Mouse (Mus musculus) frontal cortex, postnatal 36 days (tissue): ENCODE results near the gene Hal.

Source experiments
- DNase-seq, 2 experiments: peaks; one replicate each; pipeline ENCODE4 v3.0.0; 2022; ENCODE audit warnings: low spot score in 2 of 2

Gene Hal

DNA sequence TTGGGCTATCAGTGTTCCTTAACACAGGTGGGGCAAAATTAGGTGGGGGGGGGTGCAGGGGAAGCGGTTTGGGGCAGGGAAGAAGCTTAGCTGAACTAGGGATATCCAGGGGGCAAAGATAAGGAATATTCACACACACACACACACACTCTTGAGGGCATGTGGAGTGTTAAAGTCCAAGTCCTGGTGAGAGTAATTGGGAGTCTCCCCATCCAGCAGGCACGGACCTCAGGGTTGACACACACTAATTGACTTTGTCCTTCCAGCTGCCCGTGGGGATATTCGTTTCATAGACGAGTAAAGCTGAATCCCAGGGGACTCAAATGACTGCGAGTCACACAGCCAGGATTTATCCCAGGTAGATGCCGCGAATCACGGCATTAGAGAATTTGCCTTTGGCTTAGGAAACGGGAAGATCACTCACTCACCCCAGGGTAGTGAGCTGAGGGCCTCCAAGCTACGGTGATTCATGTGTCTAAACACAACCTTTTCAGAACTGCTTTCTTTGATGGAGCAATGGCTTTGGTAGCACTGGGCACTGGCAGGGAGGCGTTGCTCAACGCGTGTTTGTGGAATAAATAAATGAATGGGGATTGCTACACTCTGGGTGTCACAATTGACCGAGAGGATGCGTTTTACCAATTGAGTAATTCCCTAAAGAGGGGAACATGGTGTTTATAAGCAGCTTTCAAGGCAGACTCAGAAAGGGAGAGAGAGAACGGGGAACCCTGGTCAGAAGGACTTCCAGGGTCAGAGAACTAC, at the start of gene Hal:
Hal (plus strand) TSS at position 703 of the 762 bp plus-strand sequence.
- DNase-seq: no peak

DNA sequence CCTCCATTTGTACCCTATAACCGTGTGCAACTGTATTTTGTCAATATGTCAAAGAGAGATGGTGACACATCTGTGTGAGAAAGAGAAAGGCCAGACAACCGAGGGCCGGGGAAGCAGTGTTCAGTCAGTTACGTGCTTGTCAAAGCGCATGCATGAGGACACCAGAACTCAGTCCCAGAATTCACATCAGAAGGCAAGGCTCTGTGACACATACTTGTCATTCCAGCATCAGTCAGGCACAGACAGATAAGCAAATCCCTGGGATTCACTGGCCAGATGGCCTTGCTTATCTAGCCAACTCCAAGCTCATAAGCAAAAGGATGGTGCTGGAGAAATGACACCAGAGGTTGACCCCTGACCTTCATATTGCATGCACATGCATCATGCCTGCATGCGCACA, 47.1 kb upstream of the Hal start:
- no peak for DNase-seq

DNA sequence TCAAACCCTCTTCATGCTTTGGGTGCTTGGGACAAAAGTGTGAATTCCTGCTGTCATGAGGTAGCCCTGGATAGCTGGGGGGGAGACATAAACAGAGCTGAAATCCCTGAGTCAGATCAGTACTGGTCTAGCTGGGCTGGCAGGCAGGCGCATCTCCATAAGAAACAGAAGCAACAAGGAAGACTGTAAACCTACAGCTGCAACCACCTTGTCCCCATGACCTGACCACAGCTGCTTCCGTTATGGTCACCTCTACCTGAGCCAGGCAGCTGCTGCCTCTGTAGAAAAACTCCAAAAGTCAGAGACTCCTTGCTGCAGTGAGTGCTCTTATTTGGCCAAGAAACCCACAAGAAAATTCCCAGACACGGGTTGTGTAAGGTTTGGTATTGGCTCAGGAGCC, 46.4 kb upstream of the Hal start:
- DNase-seq: no peak

DNA sequence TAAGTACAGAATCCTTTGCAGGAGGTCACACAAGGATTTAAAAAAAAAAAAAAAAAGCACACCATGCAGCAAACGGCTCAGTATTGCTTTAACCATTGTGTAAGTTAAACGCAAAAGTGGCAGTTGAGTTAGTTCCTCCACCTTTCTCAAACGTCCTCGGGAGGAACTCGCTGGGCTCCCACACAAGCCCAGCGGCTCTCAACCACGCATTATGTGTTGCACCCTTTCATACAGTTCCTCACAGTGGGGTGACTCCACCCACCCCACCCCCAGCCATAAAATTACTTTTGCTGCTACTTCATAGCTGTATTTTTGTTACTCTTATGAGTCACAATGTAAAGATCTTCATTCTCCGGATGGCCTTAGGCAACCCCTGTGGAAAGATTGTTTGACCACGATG, 44.2 kb upstream of the Hal start:
- DNase-seq: no peak

DNA sequence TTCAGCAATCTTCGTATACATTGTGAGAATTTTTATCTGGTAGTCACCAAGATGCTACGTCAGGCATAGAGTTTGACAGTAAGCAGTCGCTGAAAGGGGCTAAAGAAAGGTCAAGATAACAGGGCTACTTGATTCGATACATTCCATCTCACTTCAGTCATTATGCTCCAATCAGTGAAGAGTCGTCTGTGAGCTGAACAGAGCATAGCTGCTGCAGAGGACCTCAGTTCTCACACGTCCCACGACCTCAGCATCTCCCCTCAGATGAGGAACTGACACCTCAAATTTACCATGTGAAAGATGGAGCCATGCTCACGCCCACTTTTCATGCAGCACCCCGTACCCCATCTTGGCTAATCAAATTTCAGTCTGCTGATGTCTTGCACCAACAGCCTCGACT, 41.2 kb upstream of the Hal start:
- DNase-seq: no peak

DNA sequence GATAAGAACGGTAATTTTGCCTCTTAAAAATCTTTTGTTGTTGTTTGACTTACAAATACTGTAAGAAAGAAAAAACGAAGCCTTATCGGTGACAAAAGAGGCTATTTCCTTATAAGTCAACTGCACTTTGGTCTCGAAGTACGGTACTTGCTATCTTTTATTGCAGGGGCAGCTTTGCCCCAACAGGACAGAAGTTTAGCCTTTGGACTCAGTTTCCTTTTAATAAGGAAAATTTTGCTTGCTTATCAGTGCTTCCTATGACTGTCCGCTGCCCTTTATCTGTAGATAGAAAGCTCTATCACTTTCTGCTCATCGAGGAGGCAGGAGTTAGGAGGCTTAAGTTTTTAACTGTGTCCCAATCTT, 33.9 kb upstream of the Hal start:
- no peak for DNase-seq

DNA sequence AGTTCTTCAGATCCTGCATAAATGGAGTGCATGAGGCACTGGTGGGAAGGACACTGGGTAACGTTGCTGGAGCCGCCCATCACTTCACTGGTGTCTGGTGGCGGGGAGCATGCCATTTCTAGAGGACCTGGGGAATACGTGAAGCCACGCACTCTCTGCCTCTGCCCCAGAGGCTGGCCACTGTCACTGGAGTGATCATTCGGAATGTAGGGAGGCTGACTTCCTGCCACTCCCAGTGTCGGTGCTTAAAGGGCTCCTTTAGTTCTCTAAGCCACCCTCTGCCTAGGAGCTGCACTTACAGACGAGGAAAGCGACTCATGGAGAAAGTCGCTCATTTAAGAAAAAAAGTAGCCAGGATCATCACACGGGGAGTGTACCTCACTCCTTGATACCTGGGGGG, 28.5 kb upstream of the Hal start:
- DNase-seq: no peak

DNA sequence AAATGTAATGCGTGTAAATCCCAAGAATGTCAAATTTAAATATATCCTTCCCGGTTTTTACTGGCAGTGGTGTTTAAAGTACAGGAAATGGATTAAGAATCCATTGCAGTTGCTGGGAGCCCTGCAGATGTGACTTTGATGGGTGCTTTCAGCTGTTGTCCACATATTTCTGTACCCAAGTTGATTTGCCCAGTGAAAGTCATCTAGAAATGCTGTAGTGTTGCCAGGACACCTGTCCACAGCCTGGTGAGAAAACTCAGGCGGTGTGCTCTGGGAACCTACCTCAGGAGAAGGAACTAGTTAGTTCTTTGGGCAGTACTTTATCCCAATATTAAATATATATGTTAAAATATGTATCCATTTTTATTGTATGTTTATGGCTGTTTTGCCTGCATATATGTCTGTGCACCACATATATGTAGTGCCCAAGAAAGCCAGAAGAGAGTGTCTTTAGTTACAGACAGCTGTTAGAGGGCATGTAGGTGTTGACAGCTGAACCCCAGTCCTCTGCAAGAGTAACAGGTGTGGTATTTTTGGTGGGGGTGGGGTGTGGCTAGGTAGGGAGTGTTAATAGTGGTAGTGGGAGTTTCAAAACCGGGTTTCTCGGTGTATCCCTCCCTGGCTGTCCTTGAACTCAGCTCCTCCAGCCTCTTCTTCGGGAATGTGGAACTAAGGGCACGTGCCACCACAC, 25.7 kb upstream of the Hal start:
- no peak for DNase-seq

DNA sequence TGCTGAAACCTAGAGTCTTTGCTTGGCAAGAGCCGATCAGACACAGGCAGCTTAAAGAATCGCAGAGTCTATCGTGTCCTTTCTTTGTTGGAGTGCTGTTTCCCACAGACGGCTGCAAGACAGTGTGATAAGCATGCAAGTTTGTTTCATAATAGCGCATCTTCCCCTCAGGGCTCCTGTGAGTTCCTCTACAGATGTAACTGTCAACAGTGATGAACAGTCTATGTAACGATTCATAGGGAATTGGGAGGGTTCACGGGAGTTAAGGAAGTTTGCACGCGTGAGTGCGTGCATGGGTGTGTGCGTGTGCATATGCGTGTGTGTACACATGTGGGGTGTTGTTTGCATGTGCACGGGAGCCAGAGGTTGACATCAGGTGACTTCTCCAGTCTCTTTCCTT, 25.0 kb upstream of the Hal start:
- DNase-seq: no peak

DNA sequence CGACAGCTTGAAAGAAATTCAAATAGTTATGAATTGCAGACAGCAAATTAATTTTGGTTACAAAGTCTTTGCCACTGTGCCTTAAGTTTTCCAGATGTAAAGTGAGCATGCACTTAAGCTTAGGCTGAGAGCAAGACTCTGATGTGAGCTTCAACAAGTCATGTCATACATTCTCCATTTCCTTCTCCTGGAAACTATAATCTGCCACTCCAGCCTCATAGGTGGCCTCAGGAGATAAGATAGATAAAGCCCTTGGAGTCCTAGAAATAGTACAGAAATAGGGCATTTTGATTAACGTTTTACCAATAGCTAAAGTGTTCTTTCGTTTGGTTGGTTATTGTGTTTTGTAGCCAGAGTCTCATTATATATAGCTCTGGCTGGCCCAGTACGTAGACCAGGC, 21.3 kb upstream of the Hal start:
- DNase-seq: no peak

DNA sequence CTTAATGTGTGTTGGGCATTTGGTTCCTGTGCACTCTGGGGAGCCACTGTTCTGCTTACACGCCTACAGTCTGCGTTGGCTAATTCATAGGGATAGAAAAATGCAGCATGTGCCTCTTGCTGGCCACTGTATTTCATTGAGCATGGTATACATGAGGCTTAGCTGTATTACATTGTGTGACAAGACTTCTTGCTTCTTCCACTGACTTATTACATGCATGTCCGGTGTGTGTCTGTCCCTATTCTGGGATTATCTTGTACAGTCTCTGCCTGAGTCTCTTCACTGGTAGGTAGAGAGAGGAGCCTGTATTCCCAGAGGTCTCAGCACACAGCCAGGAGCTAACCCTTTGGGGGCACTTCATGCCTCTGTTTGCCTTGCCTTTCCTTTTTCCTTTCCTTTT, 20.8 kb upstream of the Hal start:
- DNase-seq: no peak

DNA sequence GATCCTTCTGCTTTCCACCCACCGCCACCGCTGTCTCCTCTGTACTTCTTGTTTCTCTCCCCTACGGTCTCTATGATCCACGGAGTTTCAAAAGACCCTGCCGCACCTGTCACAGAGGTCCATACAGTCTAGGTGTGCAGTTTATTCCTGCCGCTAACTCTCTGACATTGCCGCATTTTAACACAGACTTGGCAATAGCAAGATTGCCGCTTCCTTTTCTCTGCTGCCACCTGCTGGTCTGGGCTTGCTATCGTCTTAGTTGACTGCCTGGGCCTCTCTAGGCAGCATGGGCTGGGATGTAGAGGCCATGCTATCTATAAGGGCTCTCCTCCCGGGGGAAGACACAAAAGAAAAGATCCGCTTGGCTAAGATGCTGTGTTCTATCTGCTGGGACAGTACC, 17.2 kb upstream of the Hal start:
- DNase-seq: peak; percentile 84 to 87

DNA sequence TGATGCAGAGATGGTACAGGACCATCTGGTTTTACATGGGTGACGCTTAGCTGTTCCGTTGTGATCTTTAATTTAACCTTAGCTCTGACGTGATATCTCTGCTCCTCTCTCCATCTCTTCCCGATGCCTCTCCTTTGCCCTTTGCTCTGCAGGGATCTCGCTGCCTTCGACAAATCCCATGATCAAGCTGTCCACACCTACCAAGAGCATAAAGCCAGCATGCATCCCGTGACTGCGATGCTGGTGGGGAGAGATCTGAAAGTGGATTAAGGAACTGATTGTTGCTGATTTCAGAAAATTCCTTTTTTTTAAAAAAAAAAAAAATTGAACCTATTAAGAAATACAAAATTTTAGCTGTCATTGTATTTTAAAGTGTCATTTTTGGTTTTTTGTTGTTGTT, 4.1 kb upstream of the Hal start:
- no peak for DNase-seq

DNA sequence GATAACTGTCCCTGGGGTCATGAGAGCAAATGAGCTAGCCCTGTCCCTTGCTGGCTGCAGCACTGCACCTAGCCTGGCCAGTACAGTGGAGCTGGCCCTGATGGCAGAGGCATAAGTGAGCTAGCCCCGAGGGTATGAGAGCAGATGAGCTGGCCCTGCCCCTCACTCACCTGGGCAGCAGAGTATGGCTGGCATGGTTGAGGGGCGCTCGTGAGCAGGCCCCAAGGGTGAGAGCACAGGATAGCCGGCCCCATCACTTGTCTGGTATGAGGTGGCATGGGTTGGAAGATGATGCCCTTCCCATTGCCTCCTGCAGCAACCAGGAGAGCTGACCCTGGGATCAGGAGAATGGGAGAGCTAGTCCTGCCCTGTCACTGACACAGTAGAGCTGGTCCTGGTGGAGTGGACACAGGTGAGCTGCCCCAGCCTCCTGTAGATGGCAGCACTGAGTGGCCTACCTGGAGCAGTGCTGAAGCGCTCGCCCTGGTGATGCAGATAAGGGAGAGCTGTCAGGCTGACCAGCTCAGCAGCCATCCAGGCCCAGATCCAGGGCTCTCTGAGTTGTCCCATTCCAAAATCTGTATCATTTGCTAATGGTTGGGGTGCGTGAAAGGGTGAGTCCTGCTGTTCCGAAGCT, 3.4 kb upstream of the Hal start:
- no peak for DNase-seq

DNA sequence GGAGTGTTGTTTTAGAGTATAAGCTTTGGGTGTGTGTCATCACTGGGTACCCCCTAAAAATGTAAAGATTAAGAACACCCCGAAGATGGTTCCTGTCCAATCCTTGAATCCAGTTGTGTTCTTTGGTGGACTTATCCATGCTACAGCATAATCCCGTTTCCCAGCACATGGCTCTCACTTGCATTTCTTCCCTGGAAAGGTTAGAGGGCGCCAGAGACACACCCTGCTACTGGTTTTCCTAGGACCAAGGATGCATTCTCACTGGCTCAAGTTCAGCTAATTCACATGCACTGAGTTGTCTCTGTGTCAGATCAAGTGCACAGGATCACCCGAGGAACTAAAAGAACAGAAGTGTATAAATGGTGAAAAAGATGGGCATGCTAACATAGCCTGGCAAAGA, 1.9 kb upstream of the Hal start:
- DNase-seq: peak; percentile 23 to 55

DNA sequence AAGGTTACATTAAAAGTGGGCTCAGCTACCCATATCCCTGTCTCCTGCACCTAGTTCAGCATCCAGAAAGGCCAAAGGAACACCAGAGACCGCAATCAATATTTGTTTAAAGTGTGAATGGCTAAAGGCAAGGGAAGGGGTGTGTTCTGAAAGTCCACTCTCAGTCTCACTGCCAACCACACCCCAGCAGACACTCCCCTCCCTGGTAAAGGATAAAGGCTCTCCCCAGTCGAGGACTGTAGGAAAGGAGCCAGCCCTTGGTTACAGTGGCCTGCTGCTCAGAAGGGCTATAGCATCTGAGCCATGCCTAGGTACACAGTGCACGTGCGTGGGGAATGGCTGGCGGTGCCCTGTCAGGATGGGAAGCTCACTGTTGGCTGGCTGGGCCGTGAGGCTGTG, 259 bp downstream of the Hal start:
- no peak for DNase-seq

DNA sequence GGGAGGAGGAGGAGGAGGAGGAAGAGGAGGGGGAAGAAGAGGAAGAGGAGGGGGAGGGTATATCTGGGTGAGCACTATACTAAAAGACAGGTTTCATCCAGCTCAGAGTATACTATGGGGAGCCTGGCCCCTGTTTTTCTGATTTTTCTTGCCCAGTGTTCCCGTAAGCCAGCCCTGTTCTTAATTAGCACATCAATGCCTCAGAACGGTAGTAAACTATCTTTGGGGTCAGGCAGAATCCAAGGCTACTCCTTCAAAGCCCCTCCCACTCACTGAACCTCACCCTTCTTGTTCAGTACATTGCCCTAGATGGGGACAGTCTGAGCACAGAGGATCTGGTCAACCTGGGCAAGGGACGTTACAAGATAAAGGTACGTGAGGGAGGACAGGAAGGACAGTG, 1.9 kb downstream of the Hal start:
- DNase-seq: no peak

DNA sequence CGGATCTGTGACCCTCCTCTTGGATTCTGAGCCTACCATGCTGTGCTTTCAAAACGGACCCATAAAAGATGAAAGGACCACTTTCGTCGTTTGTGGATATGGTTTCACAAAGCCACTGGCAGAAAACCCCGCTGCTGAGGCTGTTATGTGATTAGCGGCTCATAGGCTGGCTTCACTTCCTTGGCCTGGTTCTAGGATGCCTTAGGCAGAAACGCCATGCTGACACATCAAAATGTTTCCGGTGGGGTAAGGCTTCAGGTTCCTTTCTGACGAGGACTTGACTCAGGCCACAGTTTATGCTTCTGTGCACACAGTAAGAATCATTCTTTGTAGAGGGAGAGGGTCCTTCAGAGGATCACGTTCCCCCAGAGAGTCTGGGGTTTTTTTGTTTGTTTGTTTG, 12.3 kb downstream of the Hal start:
- no peak for DNase-seq

DNA sequence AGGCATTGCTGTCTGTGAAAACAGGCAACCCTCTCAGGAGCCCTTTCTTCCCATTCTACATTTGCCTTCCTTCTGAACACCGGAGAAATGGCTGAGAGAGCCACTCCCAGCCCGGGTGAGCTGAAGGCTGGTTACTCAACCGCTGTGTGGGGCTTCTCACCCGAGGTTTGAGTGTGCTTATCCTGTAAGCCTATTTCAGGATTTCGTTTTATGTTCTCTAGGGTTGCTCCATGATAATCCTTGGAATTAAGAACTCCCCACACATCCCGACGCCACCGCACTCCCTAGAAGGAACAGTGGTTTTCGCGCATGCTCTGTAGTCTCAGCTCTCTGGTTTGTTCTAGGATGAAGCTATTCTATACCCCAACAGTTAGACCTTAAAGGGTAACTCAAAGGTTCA, 12.8 kb downstream of the Hal start:
- no peak for DNase-seq

DNA sequence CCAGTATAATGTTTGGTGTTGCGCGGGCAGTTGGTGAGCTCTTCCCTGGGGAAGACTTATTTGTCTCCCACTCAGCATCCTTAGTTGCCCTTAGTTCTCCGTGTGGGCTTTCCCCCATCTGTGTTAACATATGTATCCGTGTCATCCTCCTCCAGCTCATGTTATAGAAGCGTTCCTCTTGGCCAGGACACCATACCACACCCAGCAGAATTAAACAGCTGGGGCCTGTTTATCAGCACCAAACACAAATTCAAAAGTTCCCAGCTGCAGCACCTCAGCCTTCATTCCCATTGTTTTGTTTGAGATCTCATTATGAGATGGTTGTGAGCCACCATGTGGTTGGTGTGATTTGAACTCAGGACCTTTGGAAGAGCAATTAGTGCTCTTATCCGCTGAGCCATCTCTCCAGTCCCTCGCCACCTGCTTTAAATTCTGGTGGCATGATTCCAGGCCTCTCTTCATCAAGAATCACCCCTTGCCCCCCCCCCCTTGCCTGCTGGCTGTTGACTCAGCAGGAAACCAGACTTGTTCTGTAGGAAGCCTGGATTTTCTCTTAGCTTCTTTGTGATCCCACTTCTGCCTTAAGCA, 19.9 kb downstream of the Hal start:
- no peak for DNase-seq

DNA sequence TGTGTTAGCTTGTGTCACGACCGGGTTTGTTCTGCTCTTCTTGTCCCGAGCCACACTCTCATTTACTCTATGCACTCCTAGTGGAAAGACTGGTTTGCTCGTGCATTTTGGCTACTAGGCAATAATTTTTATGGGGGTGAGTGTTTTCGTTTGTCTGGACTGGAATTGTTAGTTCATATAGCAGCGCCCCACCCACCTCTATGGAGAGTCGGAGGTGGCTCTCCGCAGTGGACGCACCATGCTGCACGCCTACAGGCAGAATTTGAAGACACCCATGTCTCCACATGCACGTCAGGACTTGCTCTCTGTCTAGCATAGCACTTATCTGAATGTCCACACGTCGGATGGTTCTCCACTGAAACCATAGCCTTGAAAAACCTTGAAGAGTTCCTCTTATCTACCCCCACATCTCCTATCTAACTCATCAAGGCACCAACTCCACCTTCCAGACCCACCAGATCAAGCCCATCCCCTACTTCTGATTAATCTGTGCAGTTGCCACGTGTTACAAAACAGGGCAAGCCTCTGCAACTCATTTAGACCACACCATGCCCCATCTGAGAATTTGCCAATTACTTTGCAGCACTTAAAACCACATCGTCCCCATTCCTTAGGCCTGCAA, 21.1 kb downstream of the Hal start:
- DNase-seq: no peak

DNA sequence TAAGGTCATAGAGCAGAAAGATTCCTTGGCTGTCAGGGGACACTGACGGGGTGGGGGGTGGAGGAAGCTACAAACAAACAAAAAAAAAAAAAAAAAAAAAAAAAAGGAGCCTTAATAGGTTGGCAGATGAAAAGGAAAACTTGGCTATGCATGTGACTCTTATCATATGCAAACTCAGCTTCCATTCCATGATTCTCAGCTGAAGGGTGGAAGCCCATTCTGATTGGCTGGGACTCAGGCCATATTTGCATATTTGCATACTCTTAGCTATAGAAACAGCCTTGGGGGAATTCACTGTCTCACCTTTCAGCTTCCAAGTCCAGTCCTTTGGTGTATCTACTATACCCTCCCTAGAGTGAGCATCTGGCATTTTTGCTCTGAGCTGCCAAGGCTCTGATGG, 26.9 kb downstream of the Hal start:
- DNase-seq: no peak

DNA sequence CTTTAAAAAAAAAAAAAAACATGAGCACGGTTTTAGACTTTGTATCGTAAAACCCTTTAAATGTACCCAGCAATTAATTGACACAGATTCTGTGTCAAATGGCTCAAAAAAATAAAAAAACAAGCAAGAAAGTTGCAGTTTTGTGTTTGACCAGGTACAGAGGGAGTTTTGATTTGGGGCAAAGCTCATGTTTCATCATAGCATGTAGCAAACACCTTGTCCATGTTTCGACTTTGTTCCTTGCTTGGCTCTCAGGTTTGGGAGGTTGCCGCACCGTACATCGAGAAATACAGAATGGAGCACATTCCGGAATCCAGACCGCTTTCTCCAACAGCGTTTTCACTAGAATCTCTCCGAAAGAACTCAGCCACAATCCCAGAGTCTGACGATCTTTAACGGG, 27.4 kb downstream of the Hal start:
- DNase-seq: no peak
